Mouse (Mus musculus) mouse embryonic stem cell (cell line): ENCODE data around the gene Ces1e.

Source experiments
- in situ Hi-C, 2 experiments: fragments of 300-500 bp; cut with MboI; formaldehyde crosslinking; loops; 1 replicate in 1 of 2; 3 replicates in 1 of 2; pipeline ENCODE4 v1.14.3; 2019 to 2020; ENCODE audit warnings: low sequenced_read_pairs in 2 of 2, low pct_unique_long_range_greater_than_20kb in 1 of 2, mixed read lengths in 1 of 2; ENCODE audit not compliant: unreplicated experiment in 1 of 2

Gene Ces1e

DNA sequence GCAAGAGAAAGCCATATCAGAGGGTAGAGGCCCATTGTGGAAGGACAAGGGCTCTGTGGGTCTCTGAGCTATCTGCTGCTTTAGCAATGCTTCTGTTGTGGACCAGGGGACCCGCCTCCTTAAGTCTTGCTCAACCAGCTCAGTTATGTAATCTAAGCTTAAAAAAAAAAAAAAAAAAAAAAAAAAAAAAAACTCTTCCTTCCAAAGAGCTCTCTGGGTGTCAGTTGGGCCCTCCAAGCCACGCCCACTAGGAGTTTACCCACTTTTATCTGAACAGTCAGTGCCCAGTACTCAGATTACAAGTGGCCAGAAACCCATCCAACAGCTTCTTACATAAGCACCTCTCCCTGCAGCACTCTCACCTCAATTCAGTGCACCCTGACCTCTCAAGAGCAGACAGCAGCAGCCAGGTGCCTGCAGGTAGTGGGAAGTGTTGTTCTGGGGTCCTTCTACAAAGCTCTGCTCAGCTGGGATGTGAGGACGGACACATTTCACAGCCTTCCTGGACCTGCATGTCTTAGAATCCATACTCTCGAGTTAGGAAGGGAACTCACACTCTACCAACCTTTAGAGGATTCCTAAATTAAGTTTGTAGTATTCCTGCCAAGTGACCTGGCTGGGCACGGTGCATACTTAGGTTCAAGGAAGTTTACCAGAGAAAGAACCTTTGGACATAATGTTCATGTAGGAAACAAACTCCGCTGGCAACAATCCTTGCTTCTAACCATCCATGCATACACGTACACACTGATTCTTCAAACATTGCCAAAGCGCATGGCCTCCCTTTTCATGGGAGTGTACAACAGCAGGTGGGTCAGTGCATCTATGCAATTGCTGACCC is 31.5 kb downstream of the Ces1e start, which contains the start of gene Ces1d:
TSS of gene Ces1d (minus strand) at position 154 of the 841 bp plus-strand sequence.
- in situ Hi-C loops = no loop called here

DNA sequence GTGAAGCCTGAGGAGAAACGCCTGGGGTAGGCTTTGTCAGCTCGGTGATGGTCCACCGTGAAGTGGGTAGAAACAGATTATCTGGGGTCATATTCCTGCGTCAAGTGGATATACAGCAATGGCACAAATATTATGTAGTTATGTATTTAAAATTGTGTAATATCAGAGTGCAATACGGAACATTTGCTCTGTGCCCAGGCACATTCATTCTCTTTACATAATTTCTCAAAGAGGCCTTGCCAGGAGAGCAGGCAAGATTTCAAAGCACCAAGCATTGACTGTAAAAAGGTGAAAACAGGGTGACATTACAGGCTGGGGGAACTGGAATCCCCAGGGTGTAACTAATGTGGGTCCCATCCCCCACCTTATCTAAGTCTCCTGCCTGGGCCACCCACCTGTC is 33.0 kb downstream of the Ces1e start:
- in situ Hi-C loops = no loop called here

DNA sequence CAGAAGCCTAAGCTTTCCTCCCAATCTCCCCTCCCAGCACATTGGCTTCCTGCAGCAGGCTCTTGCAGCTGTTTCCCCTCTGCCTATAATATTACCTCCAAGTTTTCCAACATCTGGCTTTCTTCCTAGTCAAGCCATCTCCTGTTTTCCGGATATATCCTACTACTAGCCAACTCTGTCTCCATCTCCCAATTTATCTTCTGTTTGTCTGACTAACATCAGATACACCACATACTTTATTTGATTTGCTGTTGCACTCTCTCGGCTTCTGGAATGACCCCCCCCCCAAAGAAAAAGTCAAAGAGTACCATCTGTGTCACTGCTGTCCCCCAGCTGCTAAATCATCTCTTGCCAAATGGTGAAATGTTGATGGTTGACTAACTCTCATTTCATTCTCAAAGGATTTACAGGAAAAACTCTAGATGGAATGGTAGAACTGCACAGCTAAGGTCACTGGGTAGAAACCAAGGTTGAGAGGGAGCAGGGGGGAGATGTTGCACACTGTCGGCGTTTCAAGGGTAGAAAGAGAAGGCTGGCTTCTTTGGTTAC is 48.8 kb downstream of the Ces1e start:
- in situ Hi-C loops = no loop called here

DNA sequence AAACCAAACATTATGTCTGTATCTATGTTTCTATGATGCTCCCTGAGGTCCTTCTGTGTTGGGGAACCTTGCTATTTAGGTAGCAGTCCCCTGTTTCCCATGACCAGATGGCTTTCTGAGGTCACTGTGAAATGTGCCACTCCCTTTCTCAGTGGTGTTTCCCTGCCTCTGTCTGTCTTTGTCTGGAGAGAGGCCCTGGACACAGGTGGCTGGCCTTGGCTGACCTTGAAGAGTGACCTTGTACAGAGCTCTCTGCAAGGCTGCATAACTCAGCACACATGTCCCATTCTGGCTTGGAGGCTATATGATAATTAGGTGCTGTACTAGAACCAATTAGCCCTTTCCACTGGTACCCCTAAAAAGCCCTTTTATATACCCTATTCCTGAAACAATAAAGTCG is 52.8 kb downstream of the Ces1e start:
- in situ Hi-C loops = no loop called here

DNA sequence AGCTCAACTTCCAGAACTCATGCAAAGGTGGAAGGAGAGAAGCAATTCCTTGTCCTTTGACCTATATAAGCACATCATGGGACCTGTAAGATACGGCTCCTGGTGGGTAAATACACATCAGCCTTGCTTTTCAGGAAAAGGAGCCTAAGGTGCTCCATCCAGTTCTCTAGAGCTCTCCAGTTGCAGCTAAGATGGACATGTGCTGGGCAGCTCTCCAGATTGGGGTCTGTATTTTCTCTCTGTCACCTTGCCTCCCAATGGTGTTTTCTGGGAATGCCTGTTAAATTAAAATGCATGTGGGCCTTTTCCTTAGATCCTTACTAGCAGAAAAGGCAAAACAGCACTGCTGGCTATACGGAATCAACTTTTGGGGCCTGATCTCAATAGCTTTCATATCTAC is 54.9 kb downstream of the Ces1e start:
- in situ Hi-C loops = no loop called here

DNA sequence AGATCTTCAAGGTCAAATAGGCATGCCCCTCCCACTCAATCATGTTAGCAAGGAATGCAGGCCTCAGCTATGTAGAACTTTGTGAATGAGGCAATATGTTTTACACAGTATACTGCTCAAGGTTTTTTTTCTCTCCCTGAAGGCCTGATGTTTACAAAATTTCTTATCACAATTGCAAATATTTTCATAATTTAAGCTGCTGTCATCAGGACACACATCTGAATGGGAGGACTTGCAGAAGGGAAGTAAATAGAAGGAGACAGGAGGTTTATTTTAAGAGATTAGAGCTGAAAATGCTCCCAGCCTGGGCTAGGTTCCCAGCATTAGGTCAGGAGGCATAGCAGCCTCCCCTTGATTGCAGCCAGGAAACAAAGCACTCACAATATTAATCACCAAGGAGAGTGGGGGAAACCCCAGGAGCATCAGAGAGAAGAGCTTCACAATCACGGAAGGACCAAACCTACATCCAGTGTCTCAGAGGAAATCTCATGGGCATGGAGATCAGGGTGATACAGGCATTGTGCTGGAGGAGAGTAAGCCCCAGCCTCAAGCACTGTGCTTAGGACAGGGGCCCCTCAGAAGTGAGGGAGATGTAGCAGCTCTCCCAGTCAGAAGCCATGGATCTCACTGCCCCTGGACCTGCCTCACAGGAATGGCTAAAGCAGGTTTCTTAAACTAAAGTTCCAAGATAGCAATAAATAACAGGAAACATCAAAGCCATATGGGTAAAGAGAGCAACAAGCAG is 57.4 kb downstream of the Ces1e start:
- in situ Hi-C loops = no loop called here

DNA sequence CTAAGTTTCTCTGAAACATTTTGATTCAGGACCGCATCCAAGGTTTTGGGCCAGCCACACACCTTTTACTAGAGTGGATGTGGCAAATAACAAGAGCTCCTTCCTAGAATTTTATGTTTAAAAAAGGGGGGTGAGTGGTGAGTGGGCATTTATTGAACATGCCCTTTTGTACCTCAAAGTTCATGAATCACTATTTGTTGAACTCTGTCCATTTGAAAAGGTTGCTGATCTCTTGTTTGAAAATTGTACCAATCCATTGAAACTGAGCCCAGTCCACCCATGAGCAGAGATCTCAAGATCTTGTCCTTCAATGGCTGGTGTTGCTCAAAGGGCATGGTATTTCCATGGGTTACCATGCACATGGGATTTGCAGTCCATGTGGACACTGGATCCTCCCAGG is 66.1 kb downstream of the Ces1e start:
- in situ Hi-C loops = no loop called here

DNA sequence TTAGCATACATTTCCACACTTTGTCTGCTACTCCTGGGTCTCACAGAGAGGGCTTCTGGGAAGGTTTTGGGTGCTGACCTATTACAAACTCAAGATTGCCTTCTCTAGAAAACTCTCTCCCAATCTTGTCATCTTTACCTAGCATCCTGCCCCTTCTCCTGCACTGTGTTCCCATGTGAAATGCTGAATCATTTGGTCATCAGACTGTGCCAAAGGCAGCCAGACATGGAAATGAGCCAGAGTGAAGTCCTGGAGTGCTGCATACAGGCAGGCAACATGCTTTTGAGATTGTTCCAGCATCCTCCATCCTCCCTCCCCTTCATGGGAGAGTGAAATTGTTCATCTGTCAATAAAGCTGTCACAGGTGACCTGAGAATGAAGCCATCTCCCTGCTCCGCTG is 78.0 kb downstream of the Ces1e start:
- in situ Hi-C loops = no loop called here
